Mouse (Mus musculus) stomach, embryonic 15.5 days (tissue): Measurements from ENCODE around the gene Gucy2d. TPM values are rescaled to one million over a fixed set of nuclear protein-coding genes. Genes with fewer than 3 reads are reported as not detected.

Experiments
- ATAC-seq: fragments of 200-750 bp; cut with Nextera tagmentation; 2 replicates; pipeline ENCODE4 v1.8.0; 2017; ENCODE audit warnings: low read depth, moderate number of reproducible peaks, moderate TSS enrichment; ENCODE audit not compliant: insufficient read depth, low FRiP score
- H3K27ac ChIP-seq: fragments of 300-500 bp; sonication (generic); 2 replicates; pipeline ENCODE4 v1.5.1; 2015; ENCODE audit warnings: mild to moderate bottlenecking, inconsistent platforms
- H3K27me3 ChIP-seq: fragments of 300-500 bp; sonication (generic); replicated peaks from 2 replicates; pipeline ENCODE4 v1.6.1; 2015; ENCODE audit warnings: inconsistent platforms
- H3K36me3 ChIP-seq: fragments of 300-500 bp; sonication (generic); 2 replicates; pipeline ENCODE4 v1.6.1; 2015; ENCODE audit warnings: inconsistent platforms
- H3K4me1 ChIP-seq: fragments of 300-500 bp; sonication (generic); 2 replicates; pipeline ENCODE4 v1.6.1; 2015; ENCODE audit warnings: inconsistent platforms
- H3K4me2 ChIP-seq: fragments of 300-500 bp; sonication (generic); 2 replicates; pipeline ENCODE4 v1.6.1; 2015; ENCODE audit warnings: mild to moderate bottlenecking, inconsistent platforms
- H3K4me3 ChIP-seq: fragments of 300-500 bp; sonication (generic); replicated peaks from 2 replicates; pipeline ENCODE4 v1.5.1; 2015; ENCODE audit warnings: inconsistent platforms
- H3K9ac ChIP-seq: fragments of 300-500 bp; sonication (generic); 2 replicates; pipeline ENCODE4 v1.6.1; 2015; ENCODE audit warnings: inconsistent platforms
- H3K9me3 ChIP-seq: fragments of 300-500 bp; sonication (generic); 2 replicates; pipeline ENCODE4 v1.6.1; 2016; ENCODE audit warnings: inconsistent platforms
- WGBS: fragments of 180-500 bp; shearing (Covaris S2); methylation state at CpG from one replicate; pipeline ENCODE4 v1.1.7; 2015; 5-methylcytosine and 5-hydroxymethylcytosine counted together
- polyA plus RNA-seq: library from polyadenylated mRNA; unstranded; fragments of >200 nt; fragmentation: Nextera tagmentation; extraction: Ambion mirVana; gene quantifications from 2 replicates; pipeline ENCODE4 v1.2.1, GENCODE M21; 2015

Gucy2d gene
- polyA plus RNA-seq, 1 experiment from 2014 or later: 0.09 TPM

DNA sequence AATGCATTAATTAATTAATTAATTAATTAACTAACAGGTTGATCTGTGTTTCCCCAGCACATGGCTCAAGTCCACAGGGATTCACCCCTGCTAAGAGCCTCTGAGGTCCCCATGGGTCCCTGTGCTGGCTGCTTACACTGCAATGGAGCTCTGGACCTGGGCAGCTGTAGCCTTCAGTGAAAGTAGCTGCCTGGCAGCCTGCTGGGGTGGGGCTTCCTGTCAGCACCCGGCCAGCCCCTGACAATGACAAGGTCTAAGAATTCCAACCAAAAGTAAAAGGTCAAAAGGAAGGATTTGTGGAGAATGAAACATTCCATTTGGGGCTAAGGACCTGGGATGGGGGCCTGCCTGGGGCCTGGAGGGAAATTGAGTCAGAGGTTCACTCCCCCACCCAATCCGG, 53.1 kb downstream of the Gucy2d start:
- WGBS: 46% methylated on average over 2 of the region's 2 CpGs
- H3K4me2 ChIP-seq: no peak overlapping the region
- no peak overlapping the region for H3K9ac ChIP-seq
- no peak for ATAC-seq
- H3K36me3 ChIP-seq: no peaks in the 10 kb centered on the region
- no peak overlapping the region for H3K4me3 ChIP-seq
- no peak overlapping the region for H3K27ac ChIP-seq
- no peaks in the 10 kb centered on the region for H3K27me3 ChIP-seq
- H3K9me3 ChIP-seq: no peaks in the 10 kb centered on the region
- H3K4me1 ChIP-seq: peaks cover 16% of the 10 kb centered on the region; the same call in 1 of the 2 replicates

DNA sequence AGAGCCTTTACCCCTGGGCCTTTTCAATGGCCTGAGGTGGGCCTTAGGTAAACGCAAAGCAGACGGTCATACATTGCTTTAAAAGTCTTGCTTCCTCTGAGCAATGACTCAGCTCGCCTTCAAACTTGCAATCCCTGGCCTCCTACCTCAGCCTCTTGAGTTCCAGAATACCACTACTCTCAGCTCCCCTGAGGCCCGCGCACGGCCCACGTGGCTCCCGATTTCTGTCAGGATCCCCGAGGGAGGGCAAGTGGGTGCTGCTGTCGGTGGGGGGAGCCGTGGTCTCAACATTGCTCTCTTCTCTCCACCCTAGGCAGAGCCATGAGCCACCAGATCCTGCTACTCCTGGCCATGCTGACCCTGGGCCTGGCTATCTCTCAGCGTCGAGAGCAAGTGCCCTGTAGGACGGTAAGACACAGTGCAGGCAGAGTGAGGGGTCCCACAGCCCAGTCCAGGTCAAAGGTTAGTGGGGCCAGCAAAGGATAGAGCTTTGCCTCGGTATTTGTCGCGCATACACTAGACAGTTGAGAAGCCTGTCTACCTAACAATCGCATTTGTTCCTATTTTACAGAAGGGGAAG, 53.8 kb downstream of the Gucy2d start:
- no peaks in the 10 kb centered on the region for H3K36me3 ChIP-seq
- H3K9ac ChIP-seq: no peak overlapping the region
- H3K27ac ChIP-seq: no peak overlapping the region

DNA sequence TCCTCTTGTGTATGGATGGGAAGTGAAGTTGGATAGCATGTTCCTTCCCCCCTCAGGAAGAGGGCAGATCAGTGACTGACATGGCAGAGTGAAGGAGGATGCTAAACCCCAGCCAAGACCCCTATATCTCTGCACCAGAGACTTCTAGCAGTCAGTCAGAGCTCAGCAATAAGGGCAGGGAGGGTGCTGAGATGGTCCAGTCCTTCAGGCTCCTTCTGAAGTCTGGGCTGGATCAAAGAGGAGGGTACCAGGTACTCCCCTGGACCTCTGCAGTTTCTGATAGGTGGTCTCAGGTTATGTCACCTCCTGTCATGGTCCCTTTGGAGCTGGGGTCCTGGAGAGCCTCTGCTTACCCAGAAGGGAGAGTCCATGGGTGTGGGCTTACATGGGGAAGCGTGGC, 55.4 kb downstream of the Gucy2d start:
- Histone ChIP-seq H3K27ac (no peak overlapping the region), H3K9me3 (no peaks in the 10 kb centered on the region), H3K4me2 (no peak overlapping the region), H3K27me3 (no peaks in the 10 kb centered on the region), H3K36me3 (no peaks in the 10 kb centered on the region), H3K9ac (no peak overlapping the region), H3K4me1 (peaks cover 15% of the 10 kb centered on the region), H3K4me3 (no peak overlapping the region)
- WGBS: 59% methylated on average over 1 of the region's 1 CpGs
- no peak for ATAC-seq

More for the DNA sequence above, 53.8 kb downstream of the Gucy2d start:
- Histone ChIP-seq H3K4me1 (peaks cover 15% of the 10 kb centered on the region; the same call in 1 of the 2 replicates), H3K4me2 (no peak overlapping the region), H3K4me3 (no peak overlapping the region), H3K9me3 (no peaks in the 10 kb centered on the region), H3K27me3 (no peaks in the 10 kb centered on the region)
- no peak for ATAC-seq
- WGBS: 59% methylated on average over 18 of the region's 18 CpGs

DNA sequence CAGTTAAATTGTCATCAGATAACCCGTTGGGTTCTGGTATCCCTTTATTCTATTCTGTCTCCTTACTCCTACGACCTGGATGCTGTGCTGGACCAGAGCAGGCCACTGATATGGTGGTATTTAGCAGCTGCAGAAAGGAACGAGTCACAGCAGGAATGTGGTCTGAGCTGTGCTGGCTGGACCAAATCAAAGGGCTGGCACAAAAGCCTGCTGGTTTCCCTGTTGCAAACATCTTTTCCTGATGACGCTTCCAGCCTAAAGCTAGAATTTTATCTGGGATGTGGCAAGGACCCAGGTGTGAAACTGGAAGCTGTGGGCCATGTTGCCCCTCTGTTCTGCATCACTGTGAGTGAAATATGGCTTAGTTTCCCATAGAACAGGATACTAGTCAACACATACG, 57.2 kb downstream of the Gucy2d start:
- no peaks in the 10 kb centered on the region for H3K27me3 ChIP-seq
- H3K27ac ChIP-seq: no peak overlapping the region

DNA sequence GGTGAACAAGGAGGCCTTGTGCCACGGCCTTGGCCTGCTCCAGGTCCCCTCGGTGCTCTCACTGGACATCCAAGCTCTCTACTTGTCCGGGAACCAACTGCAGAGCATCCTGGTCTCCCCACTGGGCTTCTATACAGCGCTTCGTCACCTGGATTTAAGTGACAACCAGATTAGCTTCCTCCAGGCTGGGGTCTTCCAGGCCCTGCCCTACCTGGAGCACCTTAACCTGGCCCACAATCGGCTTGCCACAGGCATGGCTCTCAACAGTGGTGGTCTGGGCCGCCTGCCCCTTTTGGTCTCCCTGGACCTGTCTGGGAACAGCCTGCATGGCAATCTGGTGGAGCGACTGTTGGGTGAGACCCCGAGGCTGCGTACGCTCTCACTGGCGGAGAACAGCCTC, 57.9 kb downstream of the Gucy2d start:
- H3K4me1 ChIP-seq: peaks cover 21% of the 10 kb centered on the region
- 90% methylated on average over 12 of the region's 12 CpGs for WGBS

More for the DNA sequence above, 57.2 kb downstream of the Gucy2d start:
- Histone ChIP-seq H3K4me3 (no peak overlapping the region), H3K9me3 (no peaks in the 10 kb centered on the region), H3K4me2 (no peak overlapping the region), H3K4me1 (peaks cover 15% of the 10 kb centered on the region), H3K9ac (no peak overlapping the region), H3K36me3 (0 out of 2 replicates have a peak, but pooled peaks cover 4% of the 10 kb centered on the region)
- ATAC-seq: no peak
- WGBS: 64% methylated on average over 5 of the region's 5 CpGs

DNA sequence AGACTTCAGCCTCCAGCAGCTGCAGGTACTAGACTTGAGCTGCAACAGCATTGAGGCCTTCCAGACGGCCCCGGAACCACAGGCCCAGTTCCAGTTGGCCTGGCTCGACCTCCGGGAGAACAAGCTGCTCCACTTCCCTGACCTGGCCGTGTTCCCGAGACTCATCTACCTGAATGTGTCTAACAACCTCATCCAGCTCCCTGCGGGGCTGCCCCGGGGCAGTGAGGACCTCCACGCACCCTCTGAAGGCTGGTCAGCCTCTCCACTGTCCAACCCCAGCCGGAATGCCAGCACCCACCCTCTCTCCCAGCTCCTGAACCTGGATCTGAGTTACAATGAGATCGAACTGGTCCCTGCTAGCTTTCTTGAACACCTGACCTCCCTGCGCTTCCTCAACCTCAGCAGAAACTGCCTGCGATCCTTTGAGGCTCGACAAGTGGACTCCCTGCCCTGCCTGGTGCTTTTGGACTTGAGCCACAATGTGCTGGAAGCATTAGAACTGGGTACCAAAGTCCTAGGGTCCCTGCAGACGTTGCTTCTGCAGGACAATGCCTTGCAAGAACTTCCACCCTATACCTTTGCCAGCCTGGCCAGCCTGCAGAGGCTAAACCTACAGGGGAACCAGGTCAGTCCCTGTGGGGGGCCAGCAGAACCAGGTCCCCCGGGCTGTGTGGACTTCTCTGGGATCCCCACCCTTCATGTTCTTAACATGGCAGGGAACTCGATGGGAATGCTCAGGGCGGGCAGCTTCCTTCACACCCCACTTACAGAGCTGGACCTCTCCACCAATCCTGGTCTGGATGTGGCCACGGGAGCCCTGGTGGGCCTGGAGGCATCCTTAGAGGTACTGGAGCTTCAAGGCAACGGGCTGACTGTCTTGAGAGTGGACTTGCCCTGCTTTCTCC, 58.7 kb downstream of the Gucy2d start:
- 0 out of 2 replicates have a peak, but pooled peaks cover 4% of the 10 kb centered on the region for H3K36me3 ChIP-seq
- 80% methylated on average over 20 of the region's 20 CpGs for WGBS
- peaks cover 20% of the 10 kb centered on the region for H3K4me1 ChIP-seq
- 0 out of 2 replicates have a peak overlapping the region, but pooled peaks have one; percentile 19 for H3K27ac ChIP-seq
- no peaks in the 10 kb centered on the region for H3K9me3 ChIP-seq
- no peak overlapping the region for H3K4me2 ChIP-seq
- ATAC-seq: no peak
- H3K9ac ChIP-seq: no peak overlapping the region
- H3K4me3 ChIP-seq: no peak overlapping the region
- H3K27me3 ChIP-seq: no peaks in the 10 kb centered on the region

More for the DNA sequence above, 57.9 kb downstream of the Gucy2d start:
- H3K36me3 ChIP-seq: 0 out of 2 replicates have a peak, but pooled peaks cover 4% of the 10 kb centered on the region
- H3K27ac ChIP-seq: no peak overlapping the region
- no peak overlapping the region for H3K4me3 ChIP-seq
- H3K27me3 ChIP-seq: no peaks in the 10 kb centered on the region
- no peak overlapping the region for H3K4me2 ChIP-seq
- H3K9me3 ChIP-seq: no peaks in the 10 kb centered on the region
- no peak overlapping the region for H3K9ac ChIP-seq
- no peak for ATAC-seq

DNA sequence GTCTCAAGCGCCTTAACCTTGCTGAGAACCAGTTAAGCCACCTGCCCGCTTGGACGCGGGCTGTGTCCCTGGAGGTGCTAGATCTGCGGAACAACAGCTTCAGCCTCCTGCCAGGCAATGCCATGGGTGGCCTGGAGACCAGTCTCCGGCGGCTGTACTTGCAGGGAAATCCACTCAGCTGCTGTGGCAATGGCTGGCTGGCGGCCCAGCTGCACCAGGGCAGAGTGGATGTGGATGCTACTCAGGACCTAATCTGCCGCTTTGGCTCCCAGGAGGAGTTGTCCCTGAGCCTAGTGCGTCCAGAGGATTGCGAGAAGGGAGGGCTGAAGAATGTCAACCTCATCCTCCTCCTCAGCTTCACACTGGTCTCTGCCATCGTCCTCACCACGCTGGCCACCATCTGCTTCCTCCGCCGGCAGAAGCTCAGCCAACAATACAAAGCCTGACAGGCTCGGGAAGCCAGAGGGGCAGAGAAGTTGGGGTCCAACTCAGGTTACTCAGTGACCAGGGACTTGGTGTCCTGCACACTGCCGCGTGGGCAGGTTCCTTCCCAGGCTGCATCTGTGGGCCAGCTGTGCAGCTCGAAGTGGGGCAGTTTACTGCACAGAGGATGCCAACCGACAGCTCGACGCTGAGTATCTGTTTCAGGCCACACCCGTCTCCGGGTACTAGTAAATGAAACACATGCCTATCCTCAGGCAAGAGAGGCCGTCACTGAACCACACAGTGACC, 59.5 kb downstream of the Gucy2d start:
- Histone ChIP-seq H3K27me3 (no peaks in the 10 kb centered on the region), H3K9me3 (no peaks in the 10 kb centered on the region), H3K27ac (peak overlapping the region; percentile 19; the same call in 1 of the 2 replicates), H3K4me1 (peaks cover 24% of the 10 kb centered on the region), H3K4me3 (no peak overlapping the region), H3K9ac (no peak overlapping the region), H3K4me2 (no peak overlapping the region), H3K36me3 (0 out of 2 replicates have a peak, but pooled peaks cover 4% of the 10 kb centered on the region)
- 75% methylated on average over 25 of the region's 25 CpGs for WGBS
- ATAC-seq: no peak

DNA sequence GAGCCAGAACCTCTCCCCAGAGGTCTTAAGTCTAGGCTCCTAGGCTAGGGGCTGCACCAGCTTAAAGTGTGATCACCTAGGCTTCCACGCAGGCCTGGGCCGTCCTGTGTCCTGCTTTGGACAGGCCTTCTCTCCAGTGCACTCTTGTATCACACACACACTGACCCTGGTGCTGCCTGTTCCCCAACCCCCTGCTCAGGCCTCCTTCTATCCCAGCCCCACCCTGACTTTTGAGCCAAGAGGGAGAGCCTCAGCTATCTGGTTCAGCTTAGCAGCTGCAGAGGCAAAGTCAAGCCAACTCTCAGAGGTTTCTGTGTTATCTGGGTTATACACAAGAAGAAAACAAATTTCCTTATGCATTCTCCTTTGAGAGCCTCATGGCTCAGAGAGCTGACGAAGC, 60.3 kb downstream of the Gucy2d start:
- Histone ChIP-seq H3K27me3 (no peaks in the 10 kb centered on the region), H3K27ac (peak overlapping the region; percentile 19; the same call in 1 of the 2 replicates), H3K9me3 (no peaks in the 10 kb centered on the region), H3K9ac (no peak overlapping the region), H3K4me3 (no peak overlapping the region), H3K4me2 (no peak overlapping the region), H3K36me3 (0 out of 2 replicates have a peak, but pooled peaks cover 4% of the 10 kb centered on the region), H3K4me1 (peaks cover 27% of the 10 kb centered on the region)
- no peak for ATAC-seq
- 76% methylated on average over 3 of the region's 3 CpGs for WGBS

DNA sequence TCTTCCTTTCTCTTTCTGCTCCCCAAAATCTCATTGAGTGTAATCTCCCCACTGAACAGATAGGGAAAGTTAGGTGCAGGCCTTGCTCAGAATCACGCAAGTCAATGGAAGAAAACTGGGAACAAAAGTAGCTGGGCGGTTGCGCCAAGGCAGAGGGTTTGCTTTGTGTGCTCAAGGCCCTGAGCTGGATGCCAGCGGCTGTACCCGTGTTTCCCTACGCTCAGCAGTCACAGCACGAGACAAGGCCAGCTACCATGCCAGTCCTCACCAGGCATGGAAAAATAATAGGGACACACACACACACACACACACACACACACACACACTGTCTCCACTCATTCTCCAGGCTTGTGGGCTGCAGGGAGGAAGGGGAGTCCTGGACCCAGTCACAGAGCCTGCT, 60.9 kb downstream of the Gucy2d start:
- no peak overlapping the region for H3K4me3 ChIP-seq
- no peaks in the 10 kb centered on the region for H3K27me3 ChIP-seq
- no peak overlapping the region for H3K27ac ChIP-seq
- H3K4me2 ChIP-seq: no peak overlapping the region
- H3K9me3 ChIP-seq: no peaks in the 10 kb centered on the region
- no peak overlapping the region for H3K9ac ChIP-seq
- H3K36me3 ChIP-seq: 0 out of 2 replicates have a peak, but pooled peaks cover 4% of the 10 kb centered on the region
- H3K4me1 ChIP-seq: peaks cover 30% of the 10 kb centered on the region
- WGBS: 90% methylated on average over 7 of the region's 7 CpGs
- no peak for ATAC-seq

DNA sequence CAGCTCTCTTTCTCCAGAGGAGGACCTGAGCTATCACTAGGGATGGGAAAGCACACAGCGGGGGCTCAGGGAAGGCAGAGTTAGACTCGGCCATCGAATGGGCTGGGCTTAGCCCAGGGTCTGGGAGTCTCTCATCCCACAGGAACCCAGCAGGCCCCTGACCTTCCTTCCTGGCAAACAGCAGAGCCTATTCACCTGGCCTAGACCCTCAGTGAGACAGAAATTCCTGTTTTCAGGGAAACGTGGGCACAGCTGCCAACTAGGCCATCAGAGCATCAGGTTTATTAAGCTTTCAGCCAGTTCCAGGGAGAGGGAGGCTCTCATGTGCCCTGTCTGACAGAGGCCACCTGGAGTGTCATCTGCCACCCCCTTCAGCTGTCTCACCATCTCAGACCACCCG, 62.7 kb downstream of the Gucy2d start:
- no peak for ATAC-seq
- no peaks in the 10 kb centered on the region for H3K27me3 ChIP-seq
- no peaks in the 10 kb centered on the region for H3K9me3 ChIP-seq
- no peak overlapping the region for H3K4me2 ChIP-seq
- WGBS: 35% methylated on average over 5 of the region's 5 CpGs
- no peak overlapping the region for H3K4me3 ChIP-seq
- H3K4me1 ChIP-seq: peaks cover 30% of the 10 kb centered on the region
- no peak overlapping the region for H3K9ac ChIP-seq
- 0 out of 2 replicates have a peak, but pooled peaks cover 4% of the 10 kb centered on the region for H3K36me3 ChIP-seq
- peak overlapping the region; percentile 89; the same call in 1 of the 2 replicates for H3K27ac ChIP-seq

DNA sequence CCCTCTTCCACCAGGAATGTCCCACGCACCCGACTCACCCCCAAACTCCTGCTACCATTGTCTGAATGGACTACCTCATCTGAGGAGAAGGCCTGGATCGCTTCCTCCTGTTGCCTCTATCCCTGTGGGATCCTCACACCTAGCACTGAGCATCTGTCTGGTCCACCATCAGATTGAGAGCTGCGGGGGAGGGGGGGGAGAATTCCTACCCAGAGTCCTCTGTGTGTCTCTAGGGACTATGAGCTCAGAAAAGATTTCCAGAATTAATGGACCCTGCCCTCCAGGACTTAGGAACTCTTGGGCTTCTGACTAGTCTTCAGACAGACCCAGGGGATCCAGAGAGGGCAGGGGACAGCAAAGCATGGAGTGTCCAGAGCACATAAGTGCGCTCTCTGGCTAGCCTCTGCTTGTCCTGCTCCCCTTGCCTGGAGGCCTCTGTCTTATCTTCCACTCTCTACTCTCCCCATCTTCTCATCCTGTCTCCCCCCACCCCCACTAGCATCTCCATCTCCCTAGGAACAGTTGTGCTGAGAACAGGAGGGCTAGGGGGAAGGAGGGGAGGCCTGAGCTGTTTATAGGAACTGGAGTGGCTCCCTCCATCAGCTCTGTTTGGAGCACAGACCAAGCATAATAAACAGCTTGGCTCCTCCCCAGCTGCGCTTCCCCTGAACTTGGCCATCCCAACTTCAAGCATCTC, 63.9 kb downstream of the Gucy2d start:
- Histone ChIP-seq H3K4me1 (peaks cover 30% of the 10 kb centered on the region), H3K9ac (no peak overlapping the region), H3K4me3 (no peak overlapping the region), H3K4me2 (no peak overlapping the region), H3K27ac (peak overlapping the region; percentile 89), H3K27me3 (no peaks in the 10 kb centered on the region), H3K36me3 (0 out of 2 replicates have a peak, but pooled peaks cover 4% of the 10 kb centered on the region), H3K9me3 (no peaks in the 10 kb centered on the region)
- 51% methylated on average over 6 of the region's 6 CpGs for WGBS
- peak; percentile 59 for ATAC-seq
